Mouse (Mus musculus): ENCODE measurements at regions not wholly inside any gene's neighbourhood (a gene's known extent, or its start where the extent isn't known, plus 50 kb on each side); places are given as distances from the start of the nearest gene placed in this dataset.

GRCm38 (mm10) chr2:50405932-50406331 is 109.3 kb upstream of the Mmadhc start:
- DNase-seq (ENCODE audit: low spot score) = no peak

GRCm38 (mm10) chr2:50403106-50403505 is 106.5 kb upstream of the Mmadhc start:
- no peak for DNase-seq (ENCODE audit: low spot score)

- no peak for DNase-seq (ENCODE audit: low spot score)
Measured at GRCm38 (mm10) chr2:50398576-50398975, 102.0 kb upstream of the Mmadhc start.

GRCm38 (mm10) chr2:50377609-50378413 is 81.2 kb upstream of the Mmadhc start:
- DNase-seq (ENCODE audit: low spot score) = no peak

- DNase-seq (ENCODE audit: low spot score) = no peak
Measured at GRCm38 (mm10) chr2:50373626-50374025, 77.0 kb upstream of the Mmadhc start.

GRCm38 (mm10) chr2:50373006-50373405 is 76.4 kb upstream of the Mmadhc start:
- no peak for DNase-seq (ENCODE audit: low spot score)

- DNase-seq (ENCODE audit: low spot score) = no peak
Measured at GRCm38 (mm10) chr2:50368831-50369230, 72.2 kb upstream of the Mmadhc start.

- no peak for DNase-seq (ENCODE audit: low spot score)
Measured at GRCm38 (mm10) chr2:50368351-50368750, 71.8 kb upstream of the Mmadhc start.

- no peak for DNase-seq (ENCODE audit: low spot score)
Measured at GRCm38 (mm10) chr2:50365221-50365620, 68.6 kb upstream of the Mmadhc start.

- DNase-seq (ENCODE audit: low spot score) = no peak
Measured at GRCm38 (mm10) chr2:50356089-50356488, 59.5 kb upstream of the Mmadhc start.

- no peak for DNase-seq (ENCODE audit: low spot score)
Measured at GRCm38 (mm10) chr2:50347486-50348265, 51.1 kb upstream of the Mmadhc start.
